Mouse (Mus musculus): ENCODE results near the gene 5430427O19Rik. TPM values are rescaled to one million over a fixed set of nuclear protein-coding genes. Genes with fewer than 3 reads are reported as not detected.

5430427O19Rik gene
- total RNA-seq (2023) = 2.0 TPM

GRCm38 (mm10) chrX:85869914-85870483 lies at the start of gene 5430427O19Rik:
Gene 5430427O19Rik, plus strand, starts transcription at chrX:85870354.

Other genes starting within 250 kb of the 5430427O19Rik start
- 7.3 TPM for gene Gk, start 93.5 kb upstream of the 5430427O19Rik start, total RNA-seq (2023)
- gene Samt3, start 173.8 kb downstream of the 5430427O19Rik start, total RNA-seq (2023) = not detected

Data from CD8-positive naive resting alpha-beta T cell, adult 57 days (primary cell).